Mouse (Mus musculus) ES-E14 (cell line): ENCODE measurements at regions not wholly inside any gene's neighbourhood (a gene's known extent, or its start where the extent isn't known, plus 50 kb on each side); places are given as distances from the start of the nearest gene placed in this dataset.

Source experiments
- CHD2 ChIP-seq: IDR thresholded peaks from 2 replicates; pipeline ENCODE4 v1.6.1; 2014; ENCODE audit warnings: mild to moderate bottlenecking, low read depth, low read length, inconsistent platforms
- HCFC1 ChIP-seq: IDR thresholded peaks from 2 replicates; pipeline ENCODE4 v1.6.1; 2012; ENCODE audit warnings: low read length, inconsistent platforms, borderline replicate concordance; ENCODE audit not compliant: insufficient read depth
- ZC3H11A ChIP-seq: IDR thresholded peaks from 2 replicates; pipeline ENCODE4 v1.6.1; 2012; ENCODE audit warnings: low read depth, mild to moderate bottlenecking, inconsistent platforms, low read length, borderline replicate concordance
- ZNF384 ChIP-seq: IDR thresholded peaks from 2 replicates; pipeline ENCODE4 v1.6.1; 2012; ENCODE audit warnings: low read depth, low read length, inconsistent platforms

DNA sequence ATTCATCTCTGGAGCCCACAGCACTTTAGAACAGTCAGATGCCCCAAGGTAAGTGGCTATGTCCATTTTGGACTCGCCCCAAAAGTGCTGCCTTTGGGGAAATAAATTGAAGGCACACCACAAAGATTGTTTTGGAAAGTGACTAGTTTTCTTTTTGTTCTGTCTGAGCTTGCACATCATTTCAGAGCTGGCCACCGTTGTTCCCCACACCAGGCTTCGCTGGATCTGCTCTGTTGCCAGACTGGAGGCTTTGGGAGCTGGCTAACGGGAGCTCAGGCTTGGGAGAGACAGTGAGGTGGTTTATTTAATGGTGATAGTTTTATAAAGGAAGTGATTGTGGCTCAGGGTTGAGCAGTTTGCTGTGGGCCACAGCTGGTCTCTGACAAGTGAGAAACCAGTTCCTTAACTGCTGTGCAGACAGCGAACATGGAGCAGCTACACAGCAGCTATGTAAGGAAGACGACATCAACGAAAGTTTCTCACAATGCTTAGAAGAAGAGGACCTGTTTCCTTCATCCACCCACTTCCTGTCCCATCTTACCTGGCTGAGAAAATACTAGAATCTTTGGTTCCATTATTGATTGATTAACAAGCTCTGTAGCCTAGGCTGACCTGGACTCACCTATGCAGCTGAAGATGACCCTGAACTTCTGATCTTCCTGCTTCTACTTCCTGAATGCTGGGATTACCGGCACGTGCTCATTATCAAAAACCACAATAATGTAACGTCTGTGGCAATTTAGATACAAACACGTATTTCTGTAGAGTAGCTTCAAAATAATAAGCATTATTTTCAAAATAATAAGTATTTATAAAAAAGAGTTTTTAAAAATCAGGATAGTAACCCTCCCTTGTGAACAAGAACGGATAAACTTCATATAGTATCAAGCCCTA lies 229.1 kb upstream of the Jade1 start:
- TF ChIP-seq ZNF384 (no peak), ZC3H11A (no peak), HCFC1 (no peak), CHD2 (no peak)
